Mouse (Mus musculus) embryo, embryonic 9.5 days (tissue): ENCODE measurements around the gene Sgsh.

ENCODE experiments used
- DNase-seq: peaks from one replicate; pipeline ENCODE4 v3.0.0-alpha.2; 2017; ENCODE audit errors: extremely low spot score

The Sgsh gene

GRCm38 (mm10) chr11:119306762-119307657, 48.3 kb downstream of the Sgsh start:
- no peak for DNase-seq

GRCm38 (mm10) chr11:119304904-119305712, 50.2 kb downstream of the Sgsh start:
- DNase-seq: peak; percentile 47

DNA sequence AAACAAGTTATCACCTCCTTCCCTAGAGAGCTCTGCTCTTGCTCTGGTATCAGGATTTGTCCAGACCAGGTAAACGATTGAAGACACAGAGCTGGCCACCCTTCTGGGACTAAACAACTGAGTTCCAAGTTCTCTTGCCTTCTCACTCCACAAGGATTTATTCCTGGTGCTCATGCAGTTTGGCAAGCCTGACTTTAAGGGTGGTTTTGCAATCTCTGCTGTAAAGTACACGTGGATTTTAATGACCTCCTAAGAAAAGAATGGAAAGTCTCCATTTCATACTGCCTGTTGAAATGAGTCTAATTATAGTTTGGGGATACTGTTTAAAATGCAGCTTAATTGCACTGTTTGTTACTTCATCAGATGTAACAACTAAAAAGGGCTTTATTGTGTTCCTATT, 54.4 kb downstream of the Sgsh start:
- DNase-seq: no peak

DNA sequence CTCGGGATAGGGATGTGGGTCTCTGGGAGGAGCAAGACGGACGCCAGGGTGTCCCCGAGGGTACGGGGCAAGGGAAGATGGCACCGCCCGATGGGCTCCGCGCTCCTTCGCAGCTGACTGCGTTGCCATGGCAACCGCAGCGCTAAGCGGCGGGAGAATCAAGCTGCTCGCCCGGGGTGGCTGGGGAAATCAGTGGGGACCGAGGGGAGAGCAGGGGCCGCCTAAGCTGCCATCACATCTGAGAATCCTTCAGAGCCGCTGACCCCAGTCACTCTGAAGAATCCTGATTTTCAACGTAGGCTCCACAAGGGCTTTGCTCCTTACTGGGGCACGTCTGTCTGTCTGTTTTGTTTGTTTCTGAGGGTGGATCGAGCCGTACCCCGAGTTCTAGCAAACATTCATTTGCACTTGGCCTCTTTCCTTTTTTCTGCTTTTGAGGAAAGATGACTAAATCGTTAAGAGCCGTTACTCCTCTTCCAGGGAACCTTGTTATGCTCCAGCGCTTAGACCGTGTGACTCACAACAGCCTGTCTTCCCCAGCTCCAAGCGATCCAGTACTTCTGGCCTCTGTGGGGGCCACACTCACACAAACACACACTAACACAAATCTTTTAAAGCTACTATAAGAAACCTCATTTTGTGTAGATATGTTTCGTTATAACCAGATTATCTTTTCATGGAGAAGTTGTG, 54.9 kb downstream of the Sgsh start:
- no peak for DNase-seq

- peak; percentile 98 for DNase-seq
Observed at GRCm38 (mm10) chr11:119299391-119300245, 55.7 kb downstream of the Sgsh start, which contains the start of gene Eif4a3. Gene Eif4a3, minus strand, starts transcription at chr11:119300089.

DNA sequence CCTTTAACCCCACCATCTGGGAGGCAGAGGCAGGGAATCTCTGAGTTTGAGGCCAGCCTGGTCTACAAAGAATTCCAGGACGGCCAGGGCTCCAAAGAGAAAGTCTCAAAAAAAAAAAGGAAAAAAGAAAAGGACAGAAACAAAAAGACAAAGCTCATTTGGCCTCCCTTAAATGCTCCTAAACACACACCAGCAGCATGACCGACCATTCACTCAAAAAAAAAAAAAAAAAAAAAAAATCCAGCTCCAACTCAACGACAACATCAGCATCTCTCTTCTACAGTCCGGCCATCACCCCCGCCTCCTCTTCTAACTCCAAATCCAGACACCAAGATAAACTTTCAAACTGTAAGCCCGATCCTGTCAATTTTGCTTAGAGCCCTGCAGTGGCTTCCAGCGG, 56.4 kb downstream of the Sgsh start:
- no peak for DNase-seq

DNA sequence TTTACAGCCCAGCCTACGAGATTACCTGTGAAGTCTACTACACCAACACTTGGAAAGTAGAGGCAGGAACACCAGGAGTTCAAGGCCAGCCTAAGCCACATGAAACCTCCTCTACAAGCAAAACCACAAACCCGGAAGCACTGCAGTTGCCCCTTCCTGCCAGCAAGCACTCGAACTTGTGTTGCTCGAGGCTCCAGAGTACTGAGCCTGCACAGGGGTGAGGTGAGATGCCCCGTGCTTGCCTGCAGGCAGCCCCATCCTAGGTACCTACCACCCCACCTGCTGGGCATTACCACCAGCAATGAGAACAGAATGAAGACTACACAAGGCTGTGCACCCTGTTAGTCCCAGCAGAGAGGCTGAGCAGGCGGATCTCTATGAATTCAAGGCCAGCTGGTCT, 57.3 kb downstream of the Sgsh start:
- no peak for DNase-seq
